Mouse (Mus musculus): ENCODE measurements at regions not wholly inside any gene's neighbourhood (a gene's known extent, or its start where the extent isn't known, plus 50 kb on each side); places are given as distances from the start of the nearest gene placed in this dataset.

DNA sequence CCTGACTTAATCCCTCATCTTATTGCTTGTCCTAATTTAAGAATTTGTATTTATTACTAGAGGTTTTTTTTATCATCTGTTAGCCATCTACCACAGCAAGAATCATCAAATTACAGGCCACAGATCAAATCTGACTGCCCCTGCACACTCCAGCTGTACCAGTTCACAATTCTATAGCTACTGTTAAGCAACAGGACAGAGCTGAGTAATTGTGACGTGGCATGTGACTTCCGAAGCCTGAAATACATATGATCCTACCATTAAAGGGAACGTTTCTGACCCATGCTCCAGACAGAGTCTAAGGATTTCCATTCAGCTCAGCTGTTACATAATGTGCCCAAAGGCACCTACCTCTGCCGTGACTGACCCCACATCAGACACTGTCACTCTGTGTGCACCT is 74.0 kb upstream of the Mboat1 start:
- WGBS, result 74% methylated on average over 4 of the region's 4 CpGs
- Histone ChIP-seq H3K27ac (no peak overlapping the region), H3K27me3 (no peaks in the 10 kb centered on the region), H3K36me3 (no peaks in the 10 kb centered on the region), H3K9me3 (replicated peaks) (no peaks in the 10 kb centered on the region), H3K9ac (no peak overlapping the region), H3K4me2 (replicated peaks) (no peak overlapping the region), H3K4me1 (no peaks in the 10 kb centered on the region; the same call in 1 of the 2 replicates), H3K4me3 (no peak overlapping the region)
- ATAC-seq (ENCODE audit: low FRiP score), result no peak

DNA sequence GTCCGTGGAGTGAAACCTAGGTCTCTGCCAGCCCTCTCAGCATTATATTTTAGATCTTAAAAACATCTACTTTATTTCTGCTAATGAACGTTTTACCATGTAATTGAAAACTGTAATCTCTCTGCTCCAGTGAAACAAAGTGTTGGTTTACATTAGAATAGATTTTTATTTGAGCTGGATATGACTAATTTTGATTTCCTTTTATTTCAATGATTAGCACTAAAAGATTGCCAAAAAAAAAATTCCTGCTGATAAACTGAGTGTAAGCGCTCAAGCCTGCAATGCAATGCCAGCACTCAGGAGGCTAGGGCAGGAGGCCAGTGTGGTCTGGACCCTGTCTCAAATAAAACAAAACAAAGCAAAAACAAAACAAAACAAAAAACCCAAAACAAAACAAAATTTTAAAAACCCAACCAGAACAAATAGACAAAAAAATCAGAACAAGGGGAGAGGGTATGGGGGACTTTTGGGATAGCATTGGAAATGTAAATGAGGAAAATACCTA is 69.3 kb upstream of the E2f3 start:
- WGBS, result 88% methylated on average over 3 of the region's 3 CpGs
- H3K9me3 ChIP-seq (replicated peaks), result no peaks in the 10 kb centered on the region
- no peak overlapping the region for H3K4me3 ChIP-seq
- no peak overlapping the region for H3K27ac ChIP-seq
- no peaks in the 10 kb centered on the region for H3K27me3 ChIP-seq
- H3K4me2 ChIP-seq (replicated peaks), result no peak overlapping the region
- no peak overlapping the region for H3K9ac ChIP-seq
- H3K36me3 ChIP-seq, result no peaks in the 10 kb centered on the region
- ATAC-seq (ENCODE audit: low FRiP score), result no peak
- no peaks in the 10 kb centered on the region for H3K4me1 ChIP-seq

DNA sequence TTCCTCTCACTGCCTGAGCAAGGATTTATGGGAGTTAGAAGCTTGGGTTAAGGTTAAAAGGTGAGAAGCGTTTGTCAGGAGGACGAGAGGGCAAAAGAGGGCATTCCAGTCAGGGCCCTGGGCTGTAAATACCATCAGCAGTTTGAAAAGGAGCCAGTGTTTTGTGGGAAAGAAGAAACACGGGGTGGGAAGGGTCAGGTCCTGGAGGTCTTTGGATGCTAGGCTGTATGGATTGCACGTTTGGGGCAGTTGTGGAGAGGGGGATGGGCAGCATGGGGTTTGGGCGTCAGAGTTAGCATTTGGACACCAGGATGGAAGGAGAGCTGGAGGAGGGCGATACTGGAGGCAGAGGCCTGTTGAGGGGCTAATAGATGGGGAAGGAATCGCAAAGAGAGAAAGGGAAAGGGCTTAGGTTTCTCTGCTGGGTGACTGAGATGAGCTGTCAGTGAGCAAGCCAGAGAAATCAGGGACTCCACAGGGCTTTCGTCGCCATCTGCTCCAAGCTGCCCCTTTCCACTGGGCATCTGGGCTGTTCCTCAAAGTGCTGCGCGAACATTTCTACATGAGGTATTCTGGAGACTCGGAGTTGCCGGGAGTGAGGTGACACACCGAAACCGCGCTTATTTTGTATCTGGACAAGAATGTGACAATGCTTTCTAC is 66.2 kb upstream of the E2f3 start:
- Histone ChIP-seq H3K9me3 (replicated peaks) (no peaks in the 10 kb centered on the region), H3K4me2 (replicated peaks) (no peak overlapping the region), H3K27me3 (no peaks in the 10 kb centered on the region), H3K27ac (no peak overlapping the region), H3K36me3 (no peaks in the 10 kb centered on the region), H3K9ac (no peak overlapping the region), H3K4me1 (no peaks in the 10 kb centered on the region), H3K4me3 (no peak overlapping the region)
- no peak for ATAC-seq (ENCODE audit: low FRiP score)
- 60% methylated on average over 16 of the region's 16 CpGs for WGBS

DNA sequence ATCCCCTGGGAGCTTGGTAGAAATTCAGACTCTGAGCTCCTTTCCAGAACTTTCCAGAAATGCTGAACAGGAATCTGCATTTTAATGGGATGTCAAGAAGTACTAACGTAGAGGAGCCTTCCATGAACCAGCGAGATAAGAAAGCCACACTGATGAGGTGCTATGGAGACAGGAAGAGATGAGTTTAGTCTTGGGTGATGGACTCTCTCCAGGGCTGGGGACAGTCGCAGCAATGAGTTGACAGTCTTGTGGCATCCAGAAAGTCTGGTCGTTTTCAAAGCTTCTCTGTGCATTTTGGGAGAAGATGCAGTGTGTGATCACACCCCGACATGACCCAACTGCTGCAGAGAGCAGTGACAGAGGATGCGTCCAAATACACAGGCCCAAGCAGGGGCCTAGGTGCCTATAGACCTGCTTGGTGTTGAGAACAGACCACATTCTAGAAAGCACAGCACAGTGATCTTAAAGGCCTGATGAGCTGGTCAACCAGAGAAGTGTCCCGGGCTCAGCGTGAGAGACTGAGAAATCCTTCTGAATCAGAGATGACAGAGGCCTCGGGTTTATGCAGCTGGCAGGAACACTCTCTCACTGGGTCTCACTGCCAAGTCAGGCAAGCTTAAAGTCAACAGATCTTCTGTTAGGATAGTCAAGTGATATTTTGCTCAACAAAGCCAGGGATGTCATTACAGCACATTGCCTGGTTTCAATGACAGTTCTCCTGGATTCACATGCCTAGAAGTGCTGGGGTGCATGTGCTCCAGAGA is 65.1 kb upstream of the E2f3 start:
- Histone ChIP-seq H3K27ac (no peak overlapping the region), H3K27me3 (no peaks in the 10 kb centered on the region), H3K4me3 (no peak overlapping the region), H3K9ac (no peak overlapping the region), H3K4me2 (replicated peaks) (no peak overlapping the region), H3K4me1 (no peaks in the 10 kb centered on the region), H3K36me3 (no peaks in the 10 kb centered on the region), H3K9me3 (replicated peaks) (no peaks in the 10 kb centered on the region)
- ATAC-seq (ENCODE audit: low FRiP score), result no peak
- 89% methylated on average over 9 of the region's 9 CpGs for WGBS

DNA sequence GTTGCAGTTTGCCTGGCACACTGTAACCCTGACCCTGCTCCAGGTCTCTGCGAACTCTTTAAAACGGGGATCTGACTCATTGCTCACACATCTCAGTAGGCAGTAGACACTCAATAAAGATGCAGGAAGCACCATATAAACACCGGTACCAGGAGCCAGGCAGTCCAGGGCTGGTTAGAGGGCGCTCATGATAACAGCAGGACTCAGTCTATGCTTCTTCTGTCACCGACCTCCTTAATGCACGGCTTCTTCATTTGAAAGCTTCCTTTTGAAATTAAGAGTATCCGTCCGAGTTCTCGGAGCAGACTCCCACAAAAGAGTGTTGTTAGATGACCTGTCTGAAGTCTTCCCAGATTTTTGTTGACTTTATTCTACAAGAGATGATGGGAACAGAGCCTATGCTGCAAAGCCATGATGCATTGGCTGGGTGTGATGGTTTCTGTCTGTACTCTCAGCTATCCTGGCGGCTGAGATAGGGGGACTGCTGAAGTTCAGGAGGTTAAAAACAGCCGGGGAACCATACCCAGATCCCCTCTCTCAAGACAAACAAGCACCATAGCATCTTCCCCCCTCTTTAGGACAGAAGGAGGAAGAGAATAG is 62.5 kb upstream of the E2f3 start:
- H3K27me3 ChIP-seq, result no peaks in the 10 kb centered on the region
- no peak for ATAC-seq (ENCODE audit: low FRiP score)
- H3K4me1 ChIP-seq, result no peaks in the 10 kb centered on the region
- no peak overlapping the region for H3K4me2 ChIP-seq (replicated peaks)
- 82% methylated on average over 11 of the region's 11 CpGs for WGBS
- no peaks in the 10 kb centered on the region for H3K9me3 ChIP-seq (replicated peaks)
- no peak overlapping the region for H3K4me3 ChIP-seq
- H3K36me3 ChIP-seq, result no peaks in the 10 kb centered on the region
- no peak overlapping the region for H3K27ac ChIP-seq
- no peak overlapping the region for H3K9ac ChIP-seq

DNA sequence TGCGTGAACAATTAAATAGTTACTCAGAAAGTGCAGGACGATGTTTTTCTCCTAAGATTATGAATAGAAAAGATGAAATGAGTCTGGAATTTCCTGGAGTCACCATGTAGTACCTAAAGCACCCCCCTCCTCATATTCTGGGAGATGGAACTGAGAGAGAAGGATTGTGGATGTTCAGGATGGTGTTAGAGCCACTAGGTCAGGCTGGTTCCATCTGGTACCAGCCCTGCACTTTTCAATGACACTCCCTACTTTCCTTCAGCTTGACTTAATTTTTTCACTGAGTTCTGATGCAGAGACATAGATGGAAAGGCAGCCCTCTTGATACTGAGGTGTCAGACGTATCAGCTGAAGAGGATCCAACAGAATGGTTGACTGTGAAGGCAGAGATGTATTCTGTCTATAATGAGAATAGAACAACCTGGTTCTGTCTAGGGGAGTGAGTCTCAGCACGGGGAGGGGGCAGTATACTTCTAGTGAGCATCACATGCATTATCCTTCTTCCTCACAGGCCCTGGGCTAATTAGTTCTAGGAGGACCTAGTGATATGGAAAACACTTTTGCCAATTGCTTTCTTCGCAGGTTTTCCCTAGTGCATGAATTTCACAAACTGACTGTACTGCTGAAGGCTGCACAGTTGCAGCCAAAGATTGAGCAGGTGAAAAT is 60.8 kb upstream of the E2f3 start:
- WGBS, result 86% methylated on average over 5 of the region's 5 CpGs
- Histone ChIP-seq H3K9me3 (replicated peaks) (no peaks in the 10 kb centered on the region), H3K9ac (no peak overlapping the region), H3K4me3 (no peak overlapping the region), H3K4me1 (no peaks in the 10 kb centered on the region), H3K36me3 (no peaks in the 10 kb centered on the region), H3K4me2 (replicated peaks) (no peak overlapping the region), H3K27me3 (no peaks in the 10 kb centered on the region), H3K27ac (no peak overlapping the region)
- ATAC-seq (ENCODE audit: low FRiP score), result no peak; the same call in 1 of the 2 replicates

DNA sequence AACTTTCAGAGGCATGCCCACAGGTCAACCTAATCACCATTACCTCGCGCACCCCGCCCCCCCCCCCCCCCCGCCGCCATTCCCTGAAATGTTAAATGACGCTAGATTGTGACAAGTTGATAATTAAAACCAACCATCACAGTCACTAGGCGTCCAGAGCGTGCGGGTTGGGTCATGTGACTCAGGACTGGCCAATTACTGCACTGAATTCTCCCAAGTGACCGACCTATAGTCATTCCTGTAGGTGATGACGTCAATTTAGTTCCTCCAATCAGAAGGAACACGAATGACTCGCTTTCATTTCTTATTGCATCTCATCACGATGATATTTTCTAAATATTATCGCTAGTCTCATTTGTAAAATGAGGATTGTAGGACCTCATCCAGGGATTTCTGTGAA is 60.2 kb upstream of the E2f3 start:
- no peaks in the 10 kb centered on the region for H3K9me3 ChIP-seq (replicated peaks)

DNA sequence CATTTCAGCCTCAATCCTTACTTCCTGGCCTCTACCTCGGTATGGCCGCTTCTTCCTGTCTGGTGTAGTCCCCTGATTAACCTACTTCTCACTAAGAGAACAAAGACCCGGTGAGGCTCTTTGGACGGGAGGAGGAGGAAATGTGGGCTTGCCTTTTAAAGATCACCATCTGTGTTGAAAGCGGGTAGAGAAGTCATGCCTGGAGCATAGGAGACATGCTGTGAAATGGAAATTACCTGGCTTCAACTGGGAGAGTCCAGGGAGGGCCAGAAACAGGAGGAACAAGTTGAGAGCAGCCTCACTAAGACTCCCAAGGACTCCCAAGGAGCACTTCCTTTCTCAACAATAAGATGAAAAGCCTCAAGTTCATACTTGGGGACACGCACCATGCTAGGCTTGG is 59.4 kb upstream of the E2f3 start:
- no peaks in the 10 kb centered on the region for H3K9me3 ChIP-seq (replicated peaks)
- no peak for ATAC-seq (ENCODE audit: low FRiP score)
- WGBS, result 74% methylated on average over 6 of the region's 6 CpGs
- no peak overlapping the region for H3K27ac ChIP-seq
- H3K9ac ChIP-seq, result no peak overlapping the region
- no peaks in the 10 kb centered on the region for H3K27me3 ChIP-seq
- no peak overlapping the region for H3K4me2 ChIP-seq (replicated peaks)
- H3K4me3 ChIP-seq, result no peak overlapping the region
- H3K4me1 ChIP-seq, result no peaks in the 10 kb centered on the region
- no peaks in the 10 kb centered on the region for H3K36me3 ChIP-seq

More for the DNA sequence above, 60.2 kb upstream of the E2f3 start:
- no peaks in the 10 kb centered on the region for H3K36me3 ChIP-seq
- no peak for ATAC-seq (ENCODE audit: low FRiP score)
- no peaks in the 10 kb centered on the region for H3K4me1 ChIP-seq
- H3K9ac ChIP-seq, result no peak overlapping the region
- 64% methylated on average over 15 of the region's 15 CpGs for WGBS
- no peaks in the 10 kb centered on the region for H3K27me3 ChIP-seq
- H3K4me2 ChIP-seq (replicated peaks), result no peak overlapping the region
- H3K4me3 ChIP-seq, result no peak overlapping the region
- H3K27ac ChIP-seq, result no peak overlapping the region

DNA sequence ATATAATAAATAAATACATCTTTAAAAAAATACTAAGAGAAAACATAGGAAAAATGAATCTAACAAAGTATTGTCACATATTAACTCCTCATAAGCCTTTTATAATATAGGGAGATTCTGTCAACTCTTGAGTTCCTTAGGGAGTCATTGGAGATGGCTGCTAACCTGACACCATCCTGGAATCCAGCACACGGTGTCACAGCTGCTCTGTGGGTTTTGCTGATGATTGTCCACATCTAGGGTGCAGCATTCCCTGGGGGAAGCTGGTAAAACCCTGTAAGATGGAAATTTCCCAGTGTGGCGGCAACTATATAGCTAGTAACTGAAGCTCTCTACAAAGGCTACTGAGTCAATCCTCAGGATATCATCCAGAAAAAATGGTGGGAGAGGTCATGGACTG is 58.9 kb upstream of the E2f3 start:
- no peaks in the 10 kb centered on the region for H3K9me3 ChIP-seq (replicated peaks)
- no peaks in the 10 kb centered on the region for H3K27me3 ChIP-seq
- no peak overlapping the region for H3K9ac ChIP-seq
- H3K36me3 ChIP-seq, result no peaks in the 10 kb centered on the region
- no peak overlapping the region for H3K27ac ChIP-seq
- no peak overlapping the region for H3K4me2 ChIP-seq (replicated peaks)
- no peak for ATAC-seq (ENCODE audit: low FRiP score)
- H3K4me1 ChIP-seq, result no peaks in the 10 kb centered on the region
- H3K4me3 ChIP-seq, result no peak overlapping the region
- 89% methylated on average over 2 of the region's 2 CpGs for WGBS

DNA sequence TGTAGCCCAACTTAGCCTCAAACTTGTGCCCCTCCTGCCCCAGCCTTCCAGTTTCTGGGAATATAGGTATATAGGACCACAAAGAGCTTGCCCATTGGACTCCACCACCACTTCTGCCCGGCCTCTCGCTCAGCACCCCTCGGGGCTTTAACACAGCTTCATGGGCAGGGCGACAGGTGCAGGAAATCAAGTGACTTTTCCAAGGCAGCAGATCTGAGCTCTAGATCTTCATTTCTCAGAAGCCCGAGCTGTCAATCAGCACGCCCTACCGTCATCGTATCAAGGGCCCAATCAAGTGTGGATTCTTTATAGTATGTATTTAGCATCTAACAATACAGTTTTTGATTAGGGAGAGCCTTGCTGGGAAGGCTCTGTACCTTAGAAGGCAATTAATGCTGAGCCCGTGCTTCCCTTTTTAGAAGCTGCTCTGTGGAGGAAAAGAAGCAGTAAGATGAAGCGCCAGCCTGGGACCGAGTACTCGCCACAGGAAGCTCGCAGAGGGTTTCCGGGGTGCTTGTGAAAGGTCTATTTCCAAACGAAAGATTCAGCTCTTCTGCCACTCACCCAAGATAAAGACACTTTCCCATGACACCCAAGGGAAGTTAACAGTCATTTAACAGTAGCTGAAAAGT is 56.9 kb upstream of the E2f3 start:
- no peak for ATAC-seq (ENCODE audit: low FRiP score)
- no peaks in the 10 kb centered on the region for H3K9me3 ChIP-seq (replicated peaks)
- H3K27ac ChIP-seq, result no peak overlapping the region
- WGBS, result 83% methylated on average over 15 of the region's 15 CpGs
- no peaks in the 10 kb centered on the region for H3K36me3 ChIP-seq
- no peak overlapping the region for H3K4me3 ChIP-seq
- no peaks in the 10 kb centered on the region for H3K27me3 ChIP-seq
- H3K9ac ChIP-seq, result no peak overlapping the region
- no peaks in the 10 kb centered on the region for H3K4me1 ChIP-seq
- no peak overlapping the region for H3K4me2 ChIP-seq (replicated peaks)

DNA sequence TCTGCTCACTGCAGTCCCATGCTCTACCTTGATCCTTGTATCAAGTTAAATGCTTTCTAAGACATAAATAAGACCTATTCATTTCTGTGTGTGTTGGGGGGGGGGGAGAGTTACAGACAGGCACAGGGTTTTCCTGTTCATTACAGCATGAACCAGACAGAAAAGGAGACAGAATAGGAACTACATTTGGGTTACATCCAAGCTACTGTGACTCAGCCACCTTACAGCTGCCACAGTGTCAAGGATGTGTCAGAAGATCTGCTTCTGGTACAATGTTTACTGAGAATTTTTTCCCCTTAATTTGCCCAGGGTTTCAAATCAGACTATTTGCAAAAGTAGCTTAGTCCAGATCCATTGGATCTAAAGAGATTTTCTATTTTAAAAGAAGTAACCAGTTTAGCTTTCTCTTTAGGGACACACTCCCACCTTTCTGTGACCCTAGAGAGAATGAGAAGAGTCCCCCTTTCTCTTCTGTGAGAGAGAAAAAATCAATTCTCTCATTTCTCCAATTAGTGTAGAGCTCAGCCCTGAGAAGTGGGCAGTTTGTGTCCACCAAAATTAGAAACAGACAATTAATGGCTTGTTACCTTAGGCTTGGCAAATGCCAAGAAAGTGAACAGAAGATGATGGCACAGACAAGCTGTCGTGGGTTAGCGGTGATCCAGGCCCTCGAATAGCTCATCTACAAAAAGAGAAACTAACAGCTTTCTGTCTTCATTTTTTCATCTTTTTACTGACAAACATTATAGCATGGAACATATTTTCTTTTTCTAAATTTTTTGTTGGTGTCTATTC is 55.8 kb upstream of the E2f3 start:
- no peaks in the 10 kb centered on the region for H3K36me3 ChIP-seq
- 92% methylated on average over 3 of the region's 3 CpGs for WGBS
- H3K9me3 ChIP-seq (replicated peaks), result no peaks in the 10 kb centered on the region
- no peaks in the 10 kb centered on the region for H3K27me3 ChIP-seq
- no peak overlapping the region for H3K9ac ChIP-seq
- no peak overlapping the region for H3K27ac ChIP-seq
- no peak for ATAC-seq (ENCODE audit: low FRiP score)
- no peaks in the 10 kb centered on the region for H3K4me1 ChIP-seq
- H3K4me2 ChIP-seq (replicated peaks), result no peak overlapping the region
- no peak overlapping the region for H3K4me3 ChIP-seq

Data from hindbrain, embryonic 12.5 days (tissue).